Mouse (Mus musculus) heart, embryonic 13.5 days (tissue): ENCODE measurements at regions not wholly inside any gene's neighbourhood (a gene's known extent, or its start where the extent isn't known, plus 50 kb on each side); places are given as distances from the start of the nearest gene placed in this dataset.

Experiments
- ATAC-seq: fragments of 200-750 bp; cut with Nextera tagmentation; 2 replicates; pipeline ENCODE4 v1.8.0; 2017; ENCODE audit warnings: moderate TSS enrichment; ENCODE audit not compliant: insufficient number of reproducible peaks, low FRiP score, low TSS enrichment; ENCODE audit errors: extremely low read depth
- H3K27ac ChIP-seq: fragments of 300-500 bp; sonication (generic); replicated peaks from 2 replicates; pipeline ENCODE4 v1.5.1; 2015; ENCODE audit warnings: moderate library complexity, mild to moderate bottlenecking, inconsistent platforms
- H3K27me3 ChIP-seq: fragments of 300-500 bp; sonication (generic); replicated peaks from 2 replicates; pipeline ENCODE4 v1.6.1; 2015; ENCODE audit warnings: mild to moderate bottlenecking, inconsistent platforms
- H3K36me3 ChIP-seq: fragments of 300-500 bp; sonication (generic); 2 replicates; pipeline ENCODE4 v1.6.1; 2015; ENCODE audit warnings: mild to moderate bottlenecking, inconsistent platforms
- H3K4me1 ChIP-seq: fragments of 300-500 bp; sonication (generic); 2 replicates; pipeline ENCODE4 v1.6.1; 2015; ENCODE audit warnings: inconsistent platforms
- H3K4me2 ChIP-seq: fragments of 300-500 bp; sonication (generic); 2 replicates; pipeline ENCODE4 v1.6.1; 2015; ENCODE audit warnings: inconsistent platforms, mild to moderate bottlenecking, moderate library complexity
- H3K4me3 ChIP-seq: fragments of 300-500 bp; sonication (generic); 2 replicates; pipeline ENCODE4 v1.5.1; 2015; ENCODE audit warnings: moderate library complexity, mild to moderate bottlenecking, inconsistent platforms
- H3K9ac ChIP-seq: fragments of 300-500 bp; sonication (generic); 2 replicates; pipeline ENCODE4 v1.6.1; 2015; ENCODE audit warnings: inconsistent platforms, mild to moderate bottlenecking, moderate library complexity
- H3K9me3 ChIP-seq: fragments of 300-500 bp; sonication (generic); 2 replicates; pipeline ENCODE4 v1.6.1; 2016; ENCODE audit warnings: inconsistent platforms
- WGBS: fragments of 180-500 bp; shearing (Covaris S2); methylation state at CpG from one replicate; pipeline ENCODE4 v1.1.7; 2015; ENCODE audit warnings: mixed read lengths; 5-methylcytosine and 5-hydroxymethylcytosine counted together

GRCm38 (mm10) chr6:140934286-140934685 is 205.2 kb downstream of the Gm11077 start:
- H3K9me3 ChIP-seq, result no peaks in the 10 kb centered on the region
- H3K36me3 ChIP-seq, result no peaks in the 10 kb centered on the region
- H3K27ac ChIP-seq, result no peak overlapping the region
- no peaks in the 10 kb centered on the region for H3K27me3 ChIP-seq
- no peak for ATAC-seq
- no peak overlapping the region for H3K9ac ChIP-seq
- H3K4me1 ChIP-seq, result no peaks in the 10 kb centered on the region; the same call in 1 of the 2 replicates
- 63% methylated on average over 6 of the region's 6 CpGs for WGBS
- H3K4me3 ChIP-seq, result no peak overlapping the region
- H3K4me2 ChIP-seq, result no peak overlapping the region

DNA sequence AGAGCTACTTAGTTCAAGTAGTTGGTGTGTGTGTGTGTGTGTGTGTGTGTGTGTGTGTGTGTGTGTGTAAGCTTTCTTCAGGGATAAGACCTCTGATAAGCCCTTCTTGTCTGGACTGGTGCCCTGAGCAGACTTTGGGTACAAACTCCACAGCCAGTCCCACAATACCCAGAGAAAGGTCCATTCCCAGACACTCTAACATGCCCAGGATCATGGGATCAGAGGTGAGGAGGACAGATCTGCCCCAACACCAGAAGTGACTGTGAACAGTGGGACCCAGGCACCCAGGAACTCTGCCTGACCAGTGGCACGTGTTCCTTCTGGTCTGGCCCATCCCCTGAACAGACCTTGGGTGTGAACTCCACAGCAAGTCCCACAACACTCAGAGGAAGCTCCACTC is 208.9 kb downstream of the Gm11077 start:
- Histone ChIP-seq H3K4me2 (no peak overlapping the region), H3K27ac (no peak overlapping the region), H3K27me3 (no peaks in the 10 kb centered on the region), H3K9me3 (no peaks in the 10 kb centered on the region), H3K36me3 (no peaks in the 10 kb centered on the region), H3K4me3 (no peak overlapping the region), H3K4me1 (no peaks in the 10 kb centered on the region; the same call in 1 of the 2 replicates), H3K9ac (no peak overlapping the region)
- whole genome bisulfite sequencing, result 71% methylated on average over 1 of the region's 1 CpGs
- no peak for ATAC-seq

- Histone ChIP-seq H3K36me3 (no peaks in the 10 kb centered on the region), H3K27ac (no peak overlapping the region), H3K4me3 (no peak overlapping the region), H3K4me1 (no peaks in the 10 kb centered on the region), H3K9ac (no peak overlapping the region), H3K4me2 (no peak overlapping the region), H3K9me3 (no peaks in the 10 kb centered on the region), H3K27me3 (no peaks in the 10 kb centered on the region)
- 45% methylated on average over 2 of the region's 2 CpGs for WGBS
- no peak for ATAC-seq
These were observed 217.6 kb downstream of the Gm11077 start for GRCm38 (mm10) chr6:140946720-140947119.

DNA sequence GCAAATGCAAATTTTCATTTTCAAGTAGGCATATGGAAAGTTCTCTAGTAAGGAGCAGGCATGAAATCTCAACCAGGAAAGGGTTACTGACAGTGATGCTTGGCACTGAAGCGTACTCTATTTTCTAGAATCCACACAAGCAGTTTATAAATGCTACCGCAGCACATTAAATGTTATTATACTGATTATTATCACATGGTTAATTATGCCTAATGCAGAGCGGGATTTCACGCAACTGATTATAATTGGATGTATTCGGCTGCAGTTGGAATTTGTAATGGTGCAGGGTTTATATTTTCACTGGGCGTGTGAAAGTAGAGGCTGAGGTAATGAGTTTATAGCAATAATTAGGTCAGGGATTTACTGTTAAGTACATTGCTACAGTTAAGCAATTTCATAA is 221.4 kb downstream of the Gm11077 start:
- Histone ChIP-seq H3K27me3 (no peaks in the 10 kb centered on the region), H3K4me3 (no peak overlapping the region), H3K36me3 (no peaks in the 10 kb centered on the region), H3K27ac (no peak overlapping the region), H3K4me2 (no peak overlapping the region), H3K4me1 (0 out of 2 replicates have a peak, but pooled peaks cover under 1% of the 10 kb centered on the region), H3K9ac (no peak overlapping the region), H3K9me3 (no peaks in the 10 kb centered on the region)
- ATAC-seq, result no peak
- WGBS, result 82% methylated on average over 6 of the region's 6 CpGs

- Histone ChIP-seq H3K4me2 (no peak overlapping the region), H3K27me3 (no peaks in the 10 kb centered on the region), H3K36me3 (no peaks in the 10 kb centered on the region), H3K9me3 (no peaks in the 10 kb centered on the region), H3K4me1 (peaks cover 17% of the 10 kb centered on the region; the same call in 1 of the 2 replicates), H3K9ac (no peak overlapping the region), H3K4me3 (no peak overlapping the region), H3K27ac (no peak overlapping the region)
- ATAC-seq, result no peak
These were observed 224.2 kb downstream of the Gm11077 start for GRCm38 (mm10) chr6:140953256-140953655.

GRCm38 (mm10) chr6:140953721-140954120 is 224.6 kb downstream of the Gm11077 start:
- Histone ChIP-seq H3K27ac (no peak overlapping the region), H3K4me1 (peaks cover 17% of the 10 kb centered on the region; the same call in 1 of the 2 replicates), H3K4me2 (no peak overlapping the region), H3K9me3 (no peaks in the 10 kb centered on the region; the same call in 1 of the 2 replicates), H3K4me3 (no peak overlapping the region), H3K9ac (no peak overlapping the region), H3K36me3 (no peaks in the 10 kb centered on the region), H3K27me3 (no peaks in the 10 kb centered on the region)
- 40% methylated on average over 1 of the region's 1 CpGs for WGBS
- ATAC-seq, result no peak

- no peak; the same call in 1 of the 2 replicates for ATAC-seq
- H3K9me3 ChIP-seq, result no peaks in the 10 kb centered on the region; the same call in 1 of the 2 replicates
- WGBS, result 48% methylated on average over 13 of the region's 13 CpGs
- 0 out of 2 replicates have a peak overlapping the region, but pooled peaks have one; percentile 11 for H3K4me2 ChIP-seq
- peaks cover 17% of the 10 kb centered on the region; the same call in 1 of the 2 replicates for H3K4me1 ChIP-seq
- H3K9ac ChIP-seq, result no peak overlapping the region
- no peak overlapping the region for H3K4me3 ChIP-seq
- no peaks in the 10 kb centered on the region for H3K27me3 ChIP-seq
- H3K27ac ChIP-seq, result peak overlapping the region; percentile 76
- H3K36me3 ChIP-seq, result no peaks in the 10 kb centered on the region
These were observed 226.9 kb downstream of the Gm11077 start for GRCm38 (mm10) chr6:140955751-140956521.

- Histone ChIP-seq H3K9ac (no peak overlapping the region), H3K27me3 (no peaks in the 10 kb centered on the region), H3K4me2 (0 out of 2 replicates have a peak overlapping the region, but pooled peaks have one; percentile 11), H3K36me3 (no peaks in the 10 kb centered on the region), H3K9me3 (no peaks in the 10 kb centered on the region; the same call in 1 of the 2 replicates), H3K4me1 (peaks cover 17% of the 10 kb centered on the region; the same call in 1 of the 2 replicates), H3K27ac (peak overlapping the region; percentile 76), H3K4me3 (no peak overlapping the region)
- no peak for ATAC-seq
- WGBS, result 62% methylated on average over 4 of the region's 4 CpGs
These were observed 227.4 kb downstream of the Gm11077 start for GRCm38 (mm10) chr6:140956522-140956863.

GRCm38 (mm10) chr6:140961987-140962386 is 232.9 kb downstream of the Gm11077 start:
- WGBS, result 80% methylated on average over 11 of the region's 11 CpGs
- no peak for ATAC-seq
- no peak overlapping the region for H3K4me2 ChIP-seq

GRCm38 (mm10) chr6:140962563-140962962 is 233.5 kb downstream of the Gm11077 start:
- no peaks in the 10 kb centered on the region; the same call in 1 of the 2 replicates for H3K9me3 ChIP-seq
- H3K27ac ChIP-seq, result no peak overlapping the region
- no peak overlapping the region for H3K9ac ChIP-seq
- ATAC-seq, result no peak
- no peak overlapping the region for H3K4me3 ChIP-seq
- WGBS, result 65% methylated on average over 4 of the region's 4 CpGs
- H3K36me3 ChIP-seq, result no peaks in the 10 kb centered on the region
- no peaks in the 10 kb centered on the region for H3K27me3 ChIP-seq
- H3K4me1 ChIP-seq, result no peaks in the 10 kb centered on the region
- no peak overlapping the region for H3K4me2 ChIP-seq

More at GRCm38 (mm10) chr6:140961987-140962386, 232.9 kb downstream of the Gm11077 start:
- Histone ChIP-seq H3K36me3 (no peaks in the 10 kb centered on the region), H3K4me3 (no peak overlapping the region), H3K27me3 (no peaks in the 10 kb centered on the region), H3K9ac (no peak overlapping the region), H3K27ac (no peak overlapping the region), H3K4me1 (peaks cover 2% of the 10 kb centered on the region; the same call in 1 of the 2 replicates), H3K9me3 (no peaks in the 10 kb centered on the region; the same call in 1 of the 2 replicates)

- peaks cover 3% of the 10 kb centered on the region; the same call in 1 of the 2 replicates for H3K9me3 ChIP-seq
- ATAC-seq, result no peak
- no peaks in the 10 kb centered on the region for H3K4me1 ChIP-seq
- no peak overlapping the region for H3K27ac ChIP-seq
- no peak overlapping the region for H3K9ac ChIP-seq
- 69% methylated on average over 6 of the region's 6 CpGs for WGBS
- no peak overlapping the region for H3K4me3 ChIP-seq
- no peaks in the 10 kb centered on the region for H3K27me3 ChIP-seq
- no peak overlapping the region for H3K4me2 ChIP-seq
- no peaks in the 10 kb centered on the region for H3K36me3 ChIP-seq
These were observed 244.6 kb downstream of the Gm11077 start for GRCm38 (mm10) chr6:140973732-140974131.

GRCm38 (mm10) chr6:140976989-140977388 is 247.9 kb downstream of the Gm11077 start:
- Histone ChIP-seq H3K9me3 (peaks cover 2% of the 10 kb centered on the region; the same call in 1 of the 2 replicates), H3K4me3 (no peak overlapping the region), H3K9ac (no peak overlapping the region), H3K27me3 (no peaks in the 10 kb centered on the region), H3K27ac (no peak overlapping the region), H3K4me2 (no peak overlapping the region), H3K4me1 (no peaks in the 10 kb centered on the region), H3K36me3 (no peaks in the 10 kb centered on the region)
- no peak for ATAC-seq
- WGBS, result 68% methylated on average over 5 of the region's 5 CpGs
